Mouse (Mus musculus) heart, adult 10 weeks (tissue): ENCODE results near the gene Gm3127. TPM values are rescaled to one million over a fixed set of nuclear protein-coding genes. Genes with fewer than 3 reads are reported as not detected.

ENCODE experiments used
- polyA plus RNA-seq: library from polyadenylated mRNA; stranded (reverse); fragments of 350-450 nt; fragmentation: Illumina TruSeq; extraction: RNeasy Lipid Tissue Mini Kit (QIAGEN cat#74804); gene quantifications from one replicate; pipeline ENCODE4 v1.2.3, GENCODE M21; 2014; ENCODE audit warnings: low read depth, low replicate concordance

Gene Gm3127
- not detected for polyA plus RNA-seq

DNA sequence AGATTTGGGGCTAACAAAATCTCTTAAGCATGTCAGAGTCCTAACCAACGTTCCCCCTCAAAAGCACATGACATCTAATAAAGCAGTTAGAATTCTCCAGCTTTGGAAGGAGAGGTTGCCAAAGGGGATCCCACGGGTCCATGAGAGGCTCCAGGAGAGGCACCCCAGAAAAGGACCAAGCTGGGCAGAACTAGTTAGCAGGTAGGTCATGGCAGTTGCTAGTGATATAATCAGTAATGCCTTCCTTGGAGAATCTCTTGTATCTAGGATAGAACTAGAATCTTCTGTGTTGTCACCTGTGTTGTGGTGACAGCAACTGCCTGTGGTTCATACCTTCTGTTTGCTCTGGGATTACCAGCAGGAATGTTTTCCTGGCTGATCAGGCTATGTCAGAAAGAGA, at the start of gene Gm3127:
Gene Gm3127, plus strand, starts transcription at position 301 of the 400 bp plus-strand sequence.

DNA sequence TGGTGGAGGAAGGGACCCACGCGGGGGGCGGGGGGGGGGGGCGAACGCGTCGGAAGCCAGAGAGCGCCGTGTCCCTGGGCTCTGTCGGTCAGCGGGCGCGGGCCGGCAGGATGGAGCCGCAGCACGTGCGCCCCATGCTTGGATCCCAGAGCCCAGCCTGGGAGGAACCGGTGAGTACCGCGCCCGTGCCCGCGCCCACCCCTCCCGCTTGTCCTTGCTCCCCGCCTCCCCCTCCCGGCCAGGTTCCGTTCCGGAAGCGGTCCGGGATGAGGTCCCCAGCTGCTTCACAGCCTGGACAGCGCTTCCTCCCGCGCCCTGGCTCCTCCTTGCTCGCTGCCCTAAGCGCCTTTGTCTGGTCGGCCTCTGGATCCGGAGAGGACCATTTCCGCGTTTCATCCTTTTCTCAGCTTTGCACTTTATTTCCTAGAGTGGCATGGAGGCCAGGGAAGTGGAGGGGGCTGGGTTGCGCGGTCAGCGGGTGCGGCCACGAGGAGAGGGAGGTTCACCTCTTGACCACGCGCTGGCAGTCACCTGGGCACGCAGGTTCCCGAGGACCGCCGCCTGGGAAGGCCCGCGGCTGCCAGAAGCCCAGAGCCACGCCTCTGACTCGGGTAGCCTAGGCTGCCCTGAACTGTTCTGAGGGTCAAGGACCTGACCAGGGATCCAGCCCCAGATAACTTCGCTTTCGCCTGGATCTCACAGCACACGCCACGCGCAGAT, 17.8 kb downstream of the Gm3127 start, which contains the start of gene Gm2974:
Gene Gm2974, plus strand, starts transcription at position 86 of the 720 bp plus-strand sequence.

Other genes starting within 250 kb of the Gm3127 start
- gene Gm3029, start 233.3 kb upstream of the Gm3127 start, polyA plus RNA-seq: not detected
- gene Gm3095, start 201.5 kb upstream of the Gm3127 start, polyA plus RNA-seq: not detected
- not detected for gene Gm3099, start 166.6 kb upstream of the Gm3127 start, polyA plus RNA-seq
- not detected for gene Gm5796, start 141.1 kb upstream of the Gm3127 start, polyA plus RNA-seq
- gene Gm3115, start 80.9 kb upstream of the Gm3127 start, polyA plus RNA-seq: not detected
- not detected for gene Gm8108, start 54.5 kb upstream of the Gm3127 start, polyA plus RNA-seq
- not detected for gene Gm2974, start 17.5 kb downstream of the Gm3127 start, polyA plus RNA-seq
- not detected for gene Gm3138, start 84.6 kb downstream of the Gm3127 start, polyA plus RNA-seq
- not detected for gene Gm3149, start 152.3 kb downstream of the Gm3127 start, polyA plus RNA-seq
- gene 2610042L04Rik, start 169.7 kb downstream of the Gm3127 start, polyA plus RNA-seq: not detected
- gene Gm3159, start 232.5 kb downstream of the Gm3127 start, polyA plus RNA-seq: not detected